23 mouse cellular contexts compared by ENCODE assay signal in genomic region chr12:84366971-84367370, GRCm38 (mm10). TPM values are rescaled to one million over a fixed set of nuclear protein-coding genes. Genes with fewer than 3 reads are reported as not detected.
DNase-seq lines count a peak whose midpoint lies in the region; ATAC-seq and TF ChIP-seq lines count a peak whose summit lies in the region.
"Had no signal": no experiment of that assay in that cellular context is flagged by ENCODE, and none has a peak within 500 bp of the region (broad histone marks: within the 10 kb centered on the region; RNA-seq: fewer than 3 reads in every experiment).

No protein-coding gene starts in this region.

- ATAC-seq in kidney, postnatal 0 days (replicated peaks; ENCODE audit: low FRiP score, low read depth) = 0 out of 2 replicates have a peak, but pooled peaks have one; percentile 22
- no peak for ATAC-seq in forebrain, embryonic 16.5 days
- ATAC-seq: intestine, embryonic 15.5 days had no signal

- no peak overlapping the region for H3K4me2 ChIP-seq in kidney, postnatal 0 days (ENCODE audit: low read length)
- H3K4me2 ChIP-seq in forebrain, embryonic 16.5 days (ENCODE audit: low read length) = no peak overlapping the region
- H3K4me2 ChIP-seq: embryonic facial prominence, embryonic 15.5 days; hindbrain, embryonic 14.5 days; intestine, embryonic 15.5 days; kidney, embryonic 15.5 days; lung, embryonic 14.5 days; midbrain, embryonic 12.5 days; stomach, embryonic 15.5 days had no signal

- 62% methylated on average over 9 of the region's 9 CpGs for WGBS in kidney, postnatal 0 days
- WGBS in forebrain, embryonic 16.5 days = 74% methylated on average over 9 of the region's 9 CpGs
- 64% methylated on average over 9 of the region's 9 CpGs for WGBS in midbrain, embryonic 10.5 days

- no peaks in the 10 kb centered on the region for H3K9me3 ChIP-seq in kidney, postnatal 0 days (replicated peaks; ENCODE audit: low read length)
- H3K9me3 ChIP-seq in ES-E14 (ENCODE audit: control insufficient read depth, insufficient read depth, low read depth, low read length) = no peaks in the 10 kb centered on the region
- no peaks in the 10 kb centered on the region for H3K9me3 ChIP-seq in forebrain, embryonic 16.5 days (ENCODE audit: control insufficient read depth, low read length)
- H3K9me3 ChIP-seq in midbrain, embryonic 10.5 days (replicated peaks) = no peaks in the 10 kb centered on the region
- H3K9me3 ChIP-seq: embryonic facial prominence, embryonic 15.5 days; intestine, embryonic 15.5 days; kidney, embryonic 15.5 days; midbrain, embryonic 12.5 days; stomach, embryonic 15.5 days had no signal

- in situ Hi-C loops in ES-E14 (cut with MboI; ENCODE audit: low sequenced_read_pairs in 2 of 2, unreplicated experiment in 2 of 2) = no loop called here

- DNase-seq in kidney, postnatal 0 days (ENCODE audit: low spot score) = no peak
- no peak for DNase-seq in kidney, adult 8-10 months
- peak; percentile 54 for DNase-seq in 3134 (ENCODE audit: extremely low read depth, insufficient read length, low spot score)
- peak; percentile 41 for DNase-seq in ES-E14 (ENCODE audit: low read depth, low spot score)
- DNase-seq in induced T-regulatory cell, adult 2 months (ENCODE audit: low read depth) = peak; percentile 28
- no peak for DNase-seq in cerebellum, adult 8-10 months
- DNase-seq in midbrain, embryonic 10.5 days (ENCODE audit: low spot score) = no peak
- DNase-seq: adrenal gland, adult 8-10 months; cerebellum, adult 11 months; cerebellum, postnatal 25 days; gastrocnemius, postnatal 25 days; heart, adult 2 months; heart, postnatal 36 days; layer of hippocampus, postnatal 36 days; lung, embryonic 14.5 days; lung, postnatal 4 days had no signal

- H3K9ac ChIP-seq in kidney, postnatal 0 days (ENCODE audit: low read depth, low read length) = no peak overlapping the region
- H3K9ac ChIP-seq in ES-E14 (ENCODE audit: insufficient read depth, low read depth, low read length, poor library complexity, severe bottlenecking) = no peak overlapping the region
- H3K9ac ChIP-seq in forebrain, embryonic 16.5 days (replicated peaks; ENCODE audit: low read depth, low read length) = no peak overlapping the region
- H3K9ac ChIP-seq: embryonic facial prominence, embryonic 15.5 days; hindbrain, embryonic 14.5 days; intestine, embryonic 15.5 days; kidney, embryonic 15.5 days; lung, embryonic 14.5 days; midbrain, embryonic 12.5 days; stomach, embryonic 15.5 days had no signal

- H3K4me3 ChIP-seq in kidney, postnatal 0 days (replicated peaks; ENCODE audit: low read depth, low read length) = no peak overlapping the region
- H3K4me3 ChIP-seq in ES-E14 (ENCODE audit: insufficient read depth in 1 of 2, low read depth in 1 of 2, low read length in 2 of 2, poor library complexity in 1 of 2, severe bottlenecking in 1 of 2) = no peak overlapping the region
- H3K4me3 ChIP-seq in forebrain, embryonic 16.5 days (replicated peaks; ENCODE audit: low read length) = no peak overlapping the region
- no peak overlapping the region for H3K4me3 ChIP-seq in midbrain, embryonic 10.5 days
- H3K4me3 ChIP-seq: embryonic facial prominence, embryonic 15.5 days; heart, adult 2 months; intestine, embryonic 15.5 days; kidney, embryonic 15.5 days; midbrain, embryonic 12.5 days; stomach, embryonic 15.5 days had no signal

- no peak for TF ChIP-seq CTCF in kidney, postnatal 0 days (IDR thresholded peaks at IDR 0.05; ENCODE audit: low read depth)

- no peaks in the 10 kb centered on the region for H3K27me3 ChIP-seq in kidney, postnatal 0 days (ENCODE audit: insufficient read depth, low read length)
- H3K27me3 ChIP-seq in forebrain, embryonic 16.5 days (replicated peaks; ENCODE audit: control insufficient read depth, insufficient read depth, low read length) = no peaks in the 10 kb centered on the region
- H3K27me3 ChIP-seq in midbrain, embryonic 10.5 days (ENCODE audit: low read depth, poor library complexity, severe bottlenecking) = no peaks in the 10 kb centered on the region
- H3K27me3 ChIP-seq: embryonic facial prominence, embryonic 15.5 days; intestine, embryonic 15.5 days; kidney, embryonic 15.5 days; midbrain, embryonic 12.5 days; stomach, embryonic 15.5 days had no signal

- no peak overlapping the region for H3K27ac ChIP-seq in kidney, postnatal 0 days
- no peak overlapping the region for H3K27ac ChIP-seq in ES-E14 (ENCODE audit: insufficient read depth, low read depth, low read length, poor library complexity, severe bottlenecking)
- H3K27ac ChIP-seq in forebrain, embryonic 16.5 days (ENCODE audit: low read length) = no peak overlapping the region
- no peak overlapping the region for H3K27ac ChIP-seq in midbrain, embryonic 10.5 days (replicated peaks)
- H3K27ac ChIP-seq: embryonic facial prominence, embryonic 15.5 days; heart, adult 2 months; hindbrain, embryonic 14.5 days; intestine, embryonic 15.5 days; kidney, embryonic 15.5 days; midbrain, embryonic 12.5 days; stomach, embryonic 15.5 days had no signal

- peaks cover 5% of the 10 kb centered on the region; the same call in 1 of the 2 replicates for H3K4me1 ChIP-seq in kidney, postnatal 0 days (replicated peaks; ENCODE audit: insufficient read depth, low read length)
- H3K4me1 ChIP-seq in ES-E14 (ENCODE audit: control insufficient read depth in 2 of 2, insufficient read depth in 2 of 2, low read length in 2 of 2, poor library complexity in 1 of 2) = peaks cover 0 to 18% of the 10 kb centered on the region in 2 experiments; a peak in 2 of 4 replicates
- H3K4me1 ChIP-seq in forebrain, embryonic 16.5 days (replicated peaks; ENCODE audit: control insufficient read depth, insufficient read depth, low read length) = peaks cover 9% of the 10 kb centered on the region
- H3K4me1 ChIP-seq in midbrain, embryonic 10.5 days = peaks cover 20% of the 10 kb centered on the region

- peaks cover 40% of the 10 kb centered on the region for H3K36me3 ChIP-seq in kidney, postnatal 0 days (ENCODE audit: insufficient read depth, low read length)
- peaks cover 21% of the 10 kb centered on the region for H3K36me3 ChIP-seq in ES-E14 (ENCODE audit: control insufficient read depth, insufficient read depth, low read length, poor library complexity, severe bottlenecking)
- peaks cover 35% of the 10 kb centered on the region for H3K36me3 ChIP-seq in forebrain, embryonic 16.5 days (ENCODE audit: control insufficient read depth, insufficient read depth)
- H3K36me3 ChIP-seq in midbrain, embryonic 10.5 days = peaks cover 53% of the 10 kb centered on the region

TF ChIP-seq in ES-E14, 5 proteins besides CTCF, POLR2A, EP300 and RAD21:
- TF ChIP-seq MAFK (IDR thresholded peaks at IDR 0.05; ENCODE audit: insufficient read depth, low read depth, low read length) (no peak), CHD2 (IDR thresholded peaks at IDR 0.05; ENCODE audit: low read depth, low read length) (no peak), ZC3H11A (IDR thresholded peaks at IDR 0.05; ENCODE audit: borderline replicate concordance, low read depth, low read length) (no peak), HCFC1 (IDR thresholded peaks at IDR 0.05; ENCODE audit: borderline replicate concordance, insufficient read depth, low read length) (no peak), ZNF384 (IDR thresholded peaks at IDR 0.05; ENCODE audit: low read depth, low read length) (no peak)

RNA-seq across cellular contexts. Expression of gene Fam161b, which starts 5.3 kb away (rescaled TPM):
- 2.0 and 2.1 TPM in 2 replicates for polyA plus RNA-seq in kidney, postnatal 0 days (2015; fragmentation: Nextera tagmentation; extraction: Ambion mirVana)
- total RNA-seq in ES-E14 (2012; rRNA removed) = 2.9 and 3.7 TPM in 2 replicates
- 15.5 and 15.6 TPM in 2 replicates for polyA plus RNA-seq in forebrain, embryonic 16.5 days (2015; fragmentation: Nextera tagmentation; extraction: Ambion mirVana)
- 5.9 and 8.0 TPM in 2 replicates for polyA plus RNA-seq in midbrain, embryonic 10.5 days (2016; fragmentation: Nextera tagmentation; extraction: Ambion mirVana)

RNA-seq across cellular contexts. Expression of gene Coq6, which starts 5.5 kb away (rescaled TPM):
- 36.0 and 40.9 TPM in 2 replicates for polyA plus RNA-seq in kidney, postnatal 0 days (2015; fragmentation: Nextera tagmentation; extraction: Ambion mirVana)
- total RNA-seq in ES-E14 (2012; rRNA removed) = 49.6 and 82.6 TPM in 2 replicates
- 49.1 and 49.9 TPM in 2 replicates for polyA plus RNA-seq in forebrain, embryonic 16.5 days (2015; fragmentation: Nextera tagmentation; extraction: Ambion mirVana)
- polyA plus RNA-seq in midbrain, embryonic 10.5 days (2016; fragmentation: Nextera tagmentation; extraction: Ambion mirVana) = 47.6 and 49.9 TPM in 2 replicates

RNA-seq across cellular contexts. Expression of gene Entpd5, which starts 41.9 kb away (rescaled TPM):
- 85.5 and 99.1 TPM in 2 replicates for polyA plus RNA-seq in kidney, postnatal 0 days (2015; fragmentation: Nextera tagmentation; extraction: Ambion mirVana)
- 6.4 and 6.9 TPM in 2 replicates for total RNA-seq in ES-E14 (2012; rRNA removed)
- 10.4 and 10.6 TPM in 2 replicates for polyA plus RNA-seq in forebrain, embryonic 16.5 days (2015; fragmentation: Nextera tagmentation; extraction: Ambion mirVana)
- polyA plus RNA-seq in midbrain, embryonic 10.5 days (2016; fragmentation: Nextera tagmentation; extraction: Ambion mirVana) = 8.0 and 8.4 TPM in 2 replicates

RNA-seq across cellular contexts. Expression of gene Bbof1, which starts 41.9 kb away (rescaled TPM):
- 1.3 and 1.4 TPM in 2 replicates for polyA plus RNA-seq in kidney, postnatal 0 days (2015; fragmentation: Nextera tagmentation; extraction: Ambion mirVana)
- total RNA-seq in ES-E14 (2012; rRNA removed) = 0.63 and 1.2 TPM in 2 replicates
- polyA plus RNA-seq in forebrain, embryonic 16.5 days (2015; fragmentation: Nextera tagmentation; extraction: Ambion mirVana) = 4.5 and 5.0 TPM in 2 replicates
- polyA plus RNA-seq in midbrain, embryonic 10.5 days (2016; fragmentation: Nextera tagmentation; extraction: Ambion mirVana) = 0.94 and 1.1 TPM in 2 replicates

RNA-seq across cellular contexts. Expression of gene Rnf113a2, which starts 50.0 kb away (rescaled TPM):
- 28.4 and 28.8 TPM in 2 replicates for polyA plus RNA-seq in kidney, postnatal 0 days (2015; fragmentation: Nextera tagmentation; extraction: Ambion mirVana)
- total RNA-seq in ES-E14 (2012; rRNA removed) = 15.5 and 20.8 TPM in 2 replicates
- polyA plus RNA-seq in forebrain, embryonic 16.5 days (2015; fragmentation: Nextera tagmentation; extraction: Ambion mirVana) = 26.9 and 30.1 TPM in 2 replicates
- polyA plus RNA-seq in midbrain, embryonic 10.5 days (2016; fragmentation: Nextera tagmentation; extraction: Ambion mirVana) = 23.7 and 25.2 TPM in 2 replicates

Comparison
In these comparisons a context has a peak if more than half of its experiments do, and no peak if none do; other contexts are left out.
1. DNase-seq: peak in 3134 (single experiment), ES-E14 (single experiment) and induced T-regulatory cell, adult 2 months (single experiment); none in kidney, postnatal 0 days (single experiment), kidney, adult 8-10 months (0 of 2), cerebellum, adult 8-10 months (single experiment) and midbrain, embryonic 10.5 days (single experiment).